Mouse (Mus musculus): ENCODE data around the gene Gtpbp4. TPM values are rescaled to one million over a fixed set of nuclear protein-coding genes. Genes with fewer than 3 reads are reported as not detected.
"Not testable (repeated sequence)": the region's sequence is repeated elsewhere in the genome, so short reads cannot be mapped to it uniquely, and the experiment has no call there.

Gtpbp4 gene
- polyA plus RNA-seq, 1 experiment: 27.0 TPM

GRCm38 (mm10) chr13:9003306-9003705 is 7.4 kb upstream of the Gtpbp4 start:
- no peaks in the 10 kb centered on the region for H3K36me3 ChIP-seq (ENCODE audit: control insufficient read depth, insufficient read depth)

GRCm38 (mm10) chr13:8999464-8999863 is 3.6 kb upstream of the Gtpbp4 start:
- H3K4me3 ChIP-seq: no peak overlapping the region
- H3K4me2 ChIP-seq (ENCODE audit: low read depth): no peak overlapping the region
- H3ac ChIP-seq (ENCODE audit: control insufficient read depth, insufficient read length): no peak overlapping the region
- H3K36me3 ChIP-seq (ENCODE audit: control insufficient read depth, insufficient read depth): no peaks in the 10 kb centered on the region
- TF ChIP-seq MYOD1 (IDR thresholded peaks at IDR 0.05; ENCODE audit: control insufficient read depth in 1 of 3, insufficient read length in 2 of 3, low read depth in 2 of 3) (no peak), CEBPB (IDR thresholded peaks at IDR 0.05; ENCODE audit: insufficient read depth, poor library complexity, severe bottlenecking) (no peak), SRF (IDR thresholded peaks at IDR 0.05; ENCODE audit: control insufficient read depth, insufficient read length, low read depth) (no peak), POLR2A (IDR thresholded peaks at IDR 0.05; ENCODE audit: insufficient read length, low read depth) (no peak), POLR2AphosphoS2 (IDR thresholded peaks at IDR 0.05; ENCODE audit: insufficient read length, low read depth) (no peak), MYOG (IDR thresholded peaks at IDR 0.05; ENCODE audit: control insufficient read depth in 1 of 3, insufficient read depth in 1 of 3, insufficient read length in 2 of 3, low read depth in 2 of 3) (no peak), TCF3 (IDR thresholded peaks at IDR 0.05; ENCODE audit: insufficient read length, low read depth) (no peak), E2F4 (IDR thresholded peaks at IDR 0.05; ENCODE audit: insufficient read depth) (no peak), USF1 (IDR thresholded peaks at IDR 0.05; ENCODE audit: low read depth) (no peak), MAX (IDR thresholded peaks at IDR 0.05; ENCODE audit: low read depth) (no peak), REST (IDR thresholded peaks at IDR 0.05; ENCODE audit: insufficient read depth, insufficient read length) (no peak), TCF12 (IDR thresholded peaks at IDR 0.05; ENCODE audit: insufficient read depth, poor library complexity, severe bottlenecking) (no peak)
- peaks cover 14% of the 10 kb centered on the region for H3K79me2 ChIP-seq (ENCODE audit: control insufficient read depth, insufficient read depth)
- no peaks in the 10 kb centered on the region for H3K27me3 ChIP-seq (ENCODE audit: control insufficient read depth, insufficient read depth, insufficient read length)

More at GRCm38 (mm10) chr13:9003306-9003705, 7.4 kb upstream of the Gtpbp4 start:
- no peaks in the 10 kb centered on the region for H3K79me2 ChIP-seq (ENCODE audit: control insufficient read depth, insufficient read depth)
- no peaks in the 10 kb centered on the region for H3K27me3 ChIP-seq (ENCODE audit: control insufficient read depth, insufficient read depth, insufficient read length)
- no peak overlapping the region for H3K4me3 ChIP-seq
- H3ac ChIP-seq (ENCODE audit: control insufficient read depth, insufficient read length): no peak overlapping the region
- TF ChIP-seq SRF (IDR thresholded peaks at IDR 0.05; ENCODE audit: control insufficient read depth, insufficient read length, low read depth): no peak
- no peak for TF ChIP-seq REST (IDR thresholded peaks at IDR 0.05; ENCODE audit: insufficient read depth, insufficient read length)
- no peak for TF ChIP-seq POLR2AphosphoS2 (IDR thresholded peaks at IDR 0.05; ENCODE audit: insufficient read length, low read depth)
- no peak for TF ChIP-seq TCF12 (IDR thresholded peaks at IDR 0.05; ENCODE audit: insufficient read depth, poor library complexity, severe bottlenecking)
- no peak for TF ChIP-seq USF1 (IDR thresholded peaks at IDR 0.05; ENCODE audit: low read depth)
- no peak for TF ChIP-seq MYOG (IDR thresholded peaks at IDR 0.05; ENCODE audit: control insufficient read depth in 1 of 3, insufficient read depth in 1 of 3, insufficient read length in 2 of 3, low read depth in 2 of 3)
- no peak for TF ChIP-seq TCF3 (IDR thresholded peaks at IDR 0.05; ENCODE audit: insufficient read length, low read depth)
- TF ChIP-seq POLR2A (IDR thresholded peaks at IDR 0.05; ENCODE audit: insufficient read length, low read depth): no peak
- TF ChIP-seq E2F4 (IDR thresholded peaks at IDR 0.05; ENCODE audit: insufficient read depth): no peak
- TF ChIP-seq MAX (IDR thresholded peaks at IDR 0.05; ENCODE audit: low read depth): no peak
- no peak for TF ChIP-seq CEBPB (IDR thresholded peaks at IDR 0.05; ENCODE audit: insufficient read depth, poor library complexity, severe bottlenecking)
- no peak for TF ChIP-seq MYOD1 (IDR thresholded peaks at IDR 0.05; ENCODE audit: control insufficient read depth in 1 of 3, insufficient read length in 2 of 3, low read depth in 2 of 3)
- H3K4me2 ChIP-seq (ENCODE audit: low read depth): no peak overlapping the region

GRCm38 (mm10) chr13:8997221-8997620 is 1.3 kb upstream of the Gtpbp4 start:
- peaks cover 36% of the 10 kb centered on the region for H3K79me2 ChIP-seq (ENCODE audit: control insufficient read depth, insufficient read depth)
- not testable (repeated sequence) for H3ac ChIP-seq (ENCODE audit: control insufficient read depth, insufficient read length); H3K36me3 ChIP-seq (ENCODE audit: control insufficient read depth, insufficient read depth); H3K27me3 ChIP-seq (ENCODE audit: control insufficient read depth, insufficient read depth, insufficient read length); H3K4me3 ChIP-seq; H3K4me2 ChIP-seq (ENCODE audit: low read depth)

DNA sequence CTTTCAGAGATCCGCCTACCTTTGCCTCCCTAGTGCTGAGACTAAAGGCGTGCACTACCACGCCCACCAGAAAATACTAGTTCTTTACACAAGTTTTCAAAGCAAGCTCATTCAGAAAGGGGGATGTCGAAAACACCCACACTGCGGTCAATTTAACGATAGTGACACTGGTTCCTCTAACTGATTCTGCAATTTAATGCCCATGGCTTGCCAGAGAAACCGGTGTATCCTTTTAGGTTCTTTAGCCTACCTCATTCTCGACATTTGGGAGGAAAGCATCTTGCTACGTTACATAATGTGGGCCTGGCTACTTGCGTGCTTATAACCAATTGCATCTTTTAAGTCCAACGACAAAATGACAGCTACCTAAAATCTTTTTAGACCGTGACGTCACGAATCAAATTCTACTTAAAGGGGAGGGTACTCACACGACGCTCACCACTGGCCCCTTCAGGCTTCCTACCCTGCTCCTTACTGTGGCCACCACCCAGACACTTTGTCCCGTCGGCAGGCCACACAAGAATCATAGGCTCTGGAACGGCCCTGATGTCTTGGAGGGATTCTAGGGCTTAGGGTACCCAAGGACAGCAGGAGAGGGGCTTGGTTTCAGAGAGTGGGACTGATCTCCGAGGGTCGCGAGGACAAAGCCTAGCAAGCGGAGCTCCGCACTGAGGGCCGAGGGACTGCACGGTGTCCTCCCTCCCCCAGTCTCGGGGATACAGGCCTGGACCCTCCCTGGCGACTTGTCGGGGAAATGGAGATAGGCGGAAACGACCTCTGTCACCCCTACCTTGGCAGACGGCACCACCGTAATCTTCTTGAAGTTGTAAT is 509 bp downstream of the Gtpbp4 start:
- no peak for TF ChIP-seq MYOG (IDR thresholded peaks at IDR 0.05; ENCODE audit: control insufficient read depth in 1 of 3, insufficient read depth in 1 of 3, insufficient read length in 2 of 3, low read depth in 2 of 3)
- no peak for TF ChIP-seq REST (IDR thresholded peaks at IDR 0.05; ENCODE audit: insufficient read depth, insufficient read length)
- no peak for TF ChIP-seq POLR2AphosphoS2 (IDR thresholded peaks at IDR 0.05; ENCODE audit: insufficient read length, low read depth)
- no peak for TF ChIP-seq TCF12 (IDR thresholded peaks at IDR 0.05; ENCODE audit: insufficient read depth, poor library complexity, severe bottlenecking)
- TF ChIP-seq USF1 (IDR thresholded peaks at IDR 0.05; ENCODE audit: low read depth): no peak
- TF ChIP-seq POLR2A (IDR thresholded peaks at IDR 0.05; ENCODE audit: insufficient read length, low read depth): no peak
- TF ChIP-seq SRF (IDR thresholded peaks at IDR 0.05; ENCODE audit: control insufficient read depth, insufficient read length, low read depth): no peak
- TF ChIP-seq CEBPB (IDR thresholded peaks at IDR 0.05; ENCODE audit: insufficient read depth, poor library complexity, severe bottlenecking): no peak
- TF ChIP-seq TCF3 (IDR thresholded peaks at IDR 0.05; ENCODE audit: insufficient read length, low read depth): no peak
- TF ChIP-seq E2F4 (IDR thresholded peaks at IDR 0.05; ENCODE audit: insufficient read depth): no peak

GRCm38 (mm10) chr13:8992231-8992630 is 3.7 kb downstream of the Gtpbp4 start:
- H3K27me3 ChIP-seq (ENCODE audit: control insufficient read depth, insufficient read depth, insufficient read length): no peaks in the 10 kb centered on the region
- TF ChIP-seq E2F4 (IDR thresholded peaks at IDR 0.05; ENCODE audit: insufficient read depth) (no peak), SRF (IDR thresholded peaks at IDR 0.05; ENCODE audit: control insufficient read depth, insufficient read length, low read depth) (no peak), MYOD1 (IDR thresholded peaks at IDR 0.05; ENCODE audit: control insufficient read depth in 1 of 3, insufficient read length in 2 of 3, low read depth in 2 of 3) (no peak), REST (IDR thresholded peaks at IDR 0.05; ENCODE audit: insufficient read depth, insufficient read length) (no peak), POLR2AphosphoS2 (IDR thresholded peaks at IDR 0.05; ENCODE audit: insufficient read length, low read depth) (no peak), POLR2A (IDR thresholded peaks at IDR 0.05; ENCODE audit: insufficient read length, low read depth) (no peak), MAX (IDR thresholded peaks at IDR 0.05; ENCODE audit: low read depth) (no peak), MYOG (IDR thresholded peaks at IDR 0.05; ENCODE audit: control insufficient read depth in 1 of 3, insufficient read depth in 1 of 3, insufficient read length in 2 of 3, low read depth in 2 of 3) (no peak), CEBPB (IDR thresholded peaks at IDR 0.05; ENCODE audit: insufficient read depth, poor library complexity, severe bottlenecking) (no peak)
- no peak overlapping the region for H3K4me3 ChIP-seq
- H3ac ChIP-seq (ENCODE audit: control insufficient read depth, insufficient read length): no peak overlapping the region
- no peak overlapping the region for H3K4me2 ChIP-seq (ENCODE audit: low read depth)
- H3K36me3 ChIP-seq (ENCODE audit: control insufficient read depth, insufficient read depth): peaks cover 25% of the 10 kb centered on the region
- peaks cover 70% of the 10 kb centered on the region for H3K79me2 ChIP-seq (ENCODE audit: control insufficient read depth, insufficient read depth)

More for the DNA sequence above, 509 bp downstream of the Gtpbp4 start:
- H3ac ChIP-seq (ENCODE audit: control insufficient read depth, insufficient read length): peak overlapping the region; percentile 13
- H3K36me3 ChIP-seq (ENCODE audit: control insufficient read depth, insufficient read depth): peaks cover 10% of the 10 kb centered on the region
- H3K79me2 ChIP-seq (ENCODE audit: control insufficient read depth, insufficient read depth): peaks cover 55% of the 10 kb centered on the region
- peak overlapping the region; percentile 100 for H3K4me3 ChIP-seq
- H3K27me3 ChIP-seq (ENCODE audit: control insufficient read depth, insufficient read depth, insufficient read length): no peaks in the 10 kb centered on the region
- H3K4me2 ChIP-seq (ENCODE audit: low read depth): peak overlapping the region; percentile 95
